Mouse (Mus musculus) cerebellum, postnatal 4 days (tissue): Measurements from ENCODE around the gene Prl3c1.
"Not testable (repeated sequence)": the region's sequence is repeated elsewhere in the genome, so short reads cannot be mapped to it uniquely, and the experiment has no call there.

Experiments used
- DNase-seq, 2 experiments: peaks; one replicate each; pipeline ENCODE4 v3.0.0; 2022; ENCODE audit warnings: low spot score in 2 of 2, mixed read lengths in 1 of 2

Gene Prl3c1

DNA sequence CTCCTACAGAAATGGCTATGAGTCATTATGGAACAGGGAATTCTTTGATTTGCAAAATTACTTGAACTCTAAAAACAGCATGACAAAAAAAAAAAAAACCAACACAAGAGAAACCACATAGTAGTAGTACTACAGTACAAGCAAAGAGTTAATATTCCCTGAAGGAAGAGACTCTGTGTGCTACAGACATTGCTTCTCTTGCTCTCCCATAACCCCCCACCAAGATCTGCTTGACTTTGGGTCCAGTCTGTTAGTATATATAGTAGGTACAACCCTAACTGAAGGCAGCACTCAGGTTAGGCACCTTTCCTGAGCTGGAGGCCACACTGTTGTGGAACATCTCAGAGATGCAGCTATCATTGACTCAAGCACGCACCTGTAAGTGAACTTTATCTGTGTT is at the start of gene Prl3c1:
Gene Prl3c1, plus strand, starts transcription at position 301 of the 400 bp plus-strand sequence.
- DNase-seq = no peak

DNA sequence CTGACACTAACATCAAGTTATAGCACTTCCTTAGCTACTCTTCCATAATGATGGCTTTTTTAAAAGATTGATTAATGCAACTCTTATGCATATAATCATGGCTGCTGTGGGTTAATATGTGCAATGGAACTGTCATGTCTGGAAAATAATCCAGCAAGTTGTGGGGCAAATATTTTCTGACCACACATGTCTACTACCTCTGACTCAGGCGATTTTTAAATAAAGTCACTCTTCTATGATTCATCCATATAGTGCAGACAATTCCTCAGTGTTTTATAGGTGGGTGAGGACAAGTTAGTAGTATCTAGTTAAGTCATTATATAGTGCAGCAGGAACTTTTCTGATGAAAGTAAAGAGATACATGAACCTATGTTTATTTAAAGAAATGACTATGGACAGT is 48.2 kb upstream of the Prl3c1 start:
- DNase-seq = no peak

DNA sequence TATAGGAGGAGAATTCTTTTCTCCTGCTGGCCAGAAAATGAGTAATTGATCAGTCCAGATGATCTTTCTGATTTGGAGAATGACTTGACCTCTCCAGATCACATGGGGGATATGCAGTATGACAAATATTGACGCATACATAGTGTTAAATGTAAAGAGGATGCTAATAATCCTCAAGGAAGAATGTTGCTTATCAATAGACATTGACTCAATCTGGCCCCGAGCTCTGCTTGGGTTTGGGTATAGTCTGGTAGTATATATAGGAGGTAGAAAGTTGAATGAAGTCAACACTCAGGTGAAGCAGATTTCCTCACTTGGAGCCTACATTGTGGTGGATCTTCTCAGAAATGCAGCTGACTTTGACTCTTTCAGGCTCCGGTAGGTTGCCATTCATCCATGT is 40.0 kb upstream of the Prl3c1 start, which contains the start of gene Prl3d3:
Gene Prl3d3, plus strand, starts transcription at position 301 of the 400 bp plus-strand sequence.
- DNase-seq = not testable (repeated sequence)

DNA sequence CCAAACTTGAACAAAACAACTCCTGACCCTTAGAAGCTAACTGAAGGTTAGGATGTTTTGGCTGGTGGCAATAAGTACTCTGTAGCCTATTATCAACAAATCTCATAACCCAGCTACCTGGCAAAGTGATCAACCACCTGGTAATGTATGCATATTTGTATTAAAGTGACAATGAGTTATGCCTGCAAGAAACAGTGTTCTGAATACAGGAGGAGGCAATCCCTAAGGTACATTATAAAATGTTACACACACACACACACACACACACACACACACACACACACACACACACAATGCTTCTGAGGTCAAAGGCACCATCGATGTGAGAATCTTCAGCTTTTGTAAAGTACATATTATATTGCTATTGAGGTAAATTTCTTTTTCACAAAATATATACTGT is 45.1 kb downstream of the Prl3c1 start, which contains the start of gene Prl3b1:
Gene Prl3b1, plus strand, starts transcription at position 301 of the 400 bp plus-strand sequence.
- no peak for DNase-seq
